Mouse (Mus musculus) lung, postnatal 0 days (tissue): ENCODE results near the gene Ubr4.

Experiments
- CTCF ChIP-seq: IDR thresholded peaks from 2 replicates; pipeline ENCODE4 v1.5.1; 2016; ENCODE audit warnings: antibody characterized with exemption, mild to moderate bottlenecking
- EP300 ChIP-seq: IDR thresholded peaks from 2 replicates; pipeline ENCODE4 v1.6.1; 2016; ENCODE audit warnings: antibody characterized with exemption, mild to moderate bottlenecking, control low read depth

- TF ChIP-seq CTCF (peak; percentile 40), EP300 (no peak)
Measured at GRCm38 (mm10) chr4:139310171-139310898, 42.1 kb upstream of the Ubr4 start, which contains the start of the genes Pqlc2 and Akr7a5.
